24 mouse cellular contexts compared by ENCODE assay signal in genomic region chr7:73251187-73251740, GRCm38 (mm10).
DNase-seq lines count a peak whose midpoint lies in the region; ATAC-seq and TF ChIP-seq lines count a peak whose summit lies in the region.
"Had no signal": no experiment of that assay in that cellular context is flagged by ENCODE, and none has a peak within 500 bp of the region (broad histone marks: within the 10 kb centered on the region; RNA-seq: fewer than 3 reads in every experiment).

No protein-coding gene starts in this region.

- H3K27ac ChIP-seq in kidney, adult 2 months (ENCODE audit: insufficient read depth, low read depth, low read length), result no peak overlapping the region
- H3K27ac ChIP-seq in kidney, embryonic 14.5 days (ENCODE audit: low read depth, low read length), result no peak overlapping the region
- no peak overlapping the region for H3K27ac ChIP-seq in kidney, postnatal 0 days
- no peak overlapping the region for H3K27ac ChIP-seq in lung, embryonic 14.5 days (ENCODE audit: low read depth)
- H3K27ac ChIP-seq: embryonic facial prominence, embryonic 13.5 days; gastrocnemius, adult 2 months; hindbrain, embryonic 12.5 days; hindbrain, embryonic 15.5 days had no signal

- TF ChIP-seq CTCF in kidney, adult 2 months (conservative IDR thresholded peaks at IDR 0.05; ENCODE audit: insufficient read depth, insufficient read length, low read depth, low read length), result no peak
- TF ChIP-seq CTCF in kidney, postnatal 0 days (IDR thresholded peaks at IDR 0.05; ENCODE audit: low read depth), result no peak
- TF ChIP-seq CTCF in lung, embryonic 14.5 days (IDR thresholded peaks at IDR 0.05; ENCODE audit: low read depth), result no peak
- no peak for TF ChIP-seq CTCF in Patski (IDR thresholded peaks at IDR 0.05)

- H3K9me3 ChIP-seq in kidney, embryonic 14.5 days (ENCODE audit: control insufficient read depth, low read length), result no peaks in the 10 kb centered on the region
- no peaks in the 10 kb centered on the region for H3K9me3 ChIP-seq in kidney, postnatal 0 days (replicated peaks; ENCODE audit: low read length)
- H3K9me3 ChIP-seq in lung, embryonic 14.5 days (ENCODE audit: low read depth, low read length), result no peaks in the 10 kb centered on the region
- H3K9me3 ChIP-seq: embryonic facial prominence, embryonic 13.5 days; hindbrain, embryonic 12.5 days; hindbrain, embryonic 15.5 days had no signal

- no peaks in the 10 kb centered on the region for H3K36me3 ChIP-seq in kidney, adult 2 months (ENCODE audit: control insufficient read depth, insufficient read depth, low read length)
- no peaks in the 10 kb centered on the region for H3K36me3 ChIP-seq in kidney, embryonic 14.5 days (ENCODE audit: control insufficient read depth, insufficient read depth, low read length)
- H3K36me3 ChIP-seq in kidney, postnatal 0 days (ENCODE audit: insufficient read depth, low read length), result no peaks in the 10 kb centered on the region
- H3K36me3 ChIP-seq in lung, embryonic 14.5 days (ENCODE audit: insufficient read depth), result no peaks in the 10 kb centered on the region
- H3K36me3 ChIP-seq: embryonic facial prominence, embryonic 13.5 days; G1E; hindbrain, embryonic 12.5 days; hindbrain, embryonic 15.5 days had no signal

- no peak overlapping the region for H3K9ac ChIP-seq in kidney, embryonic 14.5 days (ENCODE audit: low read depth, low read length)
- no peak overlapping the region for H3K9ac ChIP-seq in kidney, postnatal 0 days (ENCODE audit: low read depth, low read length)
- H3K9ac ChIP-seq in lung, embryonic 14.5 days, result no peak overlapping the region
- H3K9ac ChIP-seq: embryonic facial prominence, embryonic 13.5 days; forebrain, postnatal 0 days; hindbrain, embryonic 12.5 days; hindbrain, embryonic 15.5 days had no signal

- CTCF ChIA-PET in Patski (lab: Charles Lee), result interaction anchor here (0.7 to 1.8 kb wide), 5 partner anchors 8 to 110 kb away, joined by 3 to 4 read pairs (median 3); no protein-coding TSS in a partner anchor

- 47% methylated on average over 6 of the region's 6 CpGs for WGBS in kidney, adult 2 months
- WGBS in kidney, embryonic 14.5 days, result 70% methylated on average over 6 of the region's 6 CpGs
- WGBS in kidney, postnatal 0 days, result 68% methylated on average over 6 of the region's 6 CpGs
- WGBS in lung, embryonic 14.5 days, result 40% methylated on average over 6 of the region's 6 CpGs

- ATAC-seq in kidney, embryonic 14.5 days (ENCODE audit: low FRiP score, low TSS enrichment), result no peak
- no peak for ATAC-seq in kidney, postnatal 0 days (replicated peaks; ENCODE audit: low FRiP score, low read depth)
- no peak; the same call in 1 of the 2 replicates for ATAC-seq in lung, embryonic 14.5 days (ENCODE audit: insufficient read depth)
- peak; percentile 65 for ATAC-seq in Patski

- DNase-seq in kidney, adult 2 months, result peak; percentile 5
- peak; percentile 12 for DNase-seq in kidney, postnatal 0 days (ENCODE audit: low spot score)
- DNase-seq in kidney, adult 18-20 months, result no peak
- peak; percentile 61 for DNase-seq in lung, embryonic 14.5 days
- no peak for DNase-seq in lung, adult 18-20 months
- no peak for DNase-seq in Patski (ENCODE audit: low read depth, low spot score)
- DNase-seq: adrenal gland, adult 2 months; adrenal gland, postnatal 14 days; B cell, adult 2 months; cerebellum, adult 11 months; cerebellum, adult 2 months; cerebellum, adult 9-11 months; cerebellum, postnatal 25 days; forebrain, postnatal 0 days; gastrocnemius, adult 2 months; gastrocnemius, postnatal 14 days; heart, adult 11 months had no signal

- H3K27me3 ChIP-seq in kidney, adult 2 months (replicated peaks; ENCODE audit: control insufficient read depth, insufficient read depth, low read length), result no peaks in the 10 kb centered on the region
- no peaks in the 10 kb centered on the region for H3K27me3 ChIP-seq in kidney, embryonic 14.5 days (ENCODE audit: control insufficient read depth, insufficient read depth, low read length)
- H3K27me3 ChIP-seq in kidney, postnatal 0 days (ENCODE audit: insufficient read depth, low read length), result no peaks in the 10 kb centered on the region
- no peaks in the 10 kb centered on the region for H3K27me3 ChIP-seq in lung, embryonic 14.5 days (ENCODE audit: insufficient read depth, low read length)
- H3K27me3 ChIP-seq in Patski, result no peaks in the 10 kb centered on the region
- H3K27me3 ChIP-seq: CH12.LX; embryonic facial prominence, embryonic 13.5 days; hindbrain, embryonic 12.5 days; hindbrain, embryonic 15.5 days had no signal

- TF ChIP-seq POLR2A in kidney, adult 2 months (IDR thresholded peaks at IDR 0.05; ENCODE audit: low read depth, low read length), result no peak

- POLR2A ChIA-PET in Patski (lab: Charles Lee), result interaction anchor here (0.7 kb wide), 1 partner anchor 9 kb away, joined by 3 read pairs; no protein-coding TSS in a partner anchor

- in situ Hi-C loops in Patski (cut with MboI; ENCODE audit: low pct_unique_long_range_greater_than_20kb), result no loop called here

- H3K4me2 ChIP-seq in kidney, embryonic 14.5 days (replicated peaks; ENCODE audit: low read depth, low read length), result no peak overlapping the region
- H3K4me2 ChIP-seq in kidney, postnatal 0 days (ENCODE audit: low read length), result no peak overlapping the region
- H3K4me2 ChIP-seq in lung, embryonic 14.5 days, result no peak overlapping the region
- H3K4me2 ChIP-seq: embryonic facial prominence, embryonic 13.5 days; heart, embryonic 11.5 days; hindbrain, embryonic 12.5 days; hindbrain, embryonic 15.5 days had no signal

- H3K4me1 ChIP-seq in kidney, adult 2 months (ENCODE audit: control insufficient read depth, insufficient read depth, low read length), result no peaks in the 10 kb centered on the region
- no peaks in the 10 kb centered on the region for H3K4me1 ChIP-seq in kidney, embryonic 14.5 days (ENCODE audit: control insufficient read depth, insufficient read depth, low read length)
- no peaks in the 10 kb centered on the region for H3K4me1 ChIP-seq in kidney, postnatal 0 days (replicated peaks; ENCODE audit: insufficient read depth, low read length)
- 0 out of 2 replicates have a peak, but pooled peaks cover 5% of the 10 kb centered on the region for H3K4me1 ChIP-seq in lung, embryonic 14.5 days (ENCODE audit: insufficient read depth)
- H3K4me1 ChIP-seq: hindbrain, embryonic 15.5 days had no signal

- H3K4me3 ChIP-seq in kidney, adult 2 months (ENCODE audit: insufficient read depth, low read depth, low read length), result no peak overlapping the region
- H3K4me3 ChIP-seq in kidney, embryonic 14.5 days (ENCODE audit: low read length), result no peak overlapping the region
- no peak overlapping the region for H3K4me3 ChIP-seq in kidney, postnatal 0 days (replicated peaks; ENCODE audit: low read depth, low read length)
- H3K4me3 ChIP-seq in lung, embryonic 14.5 days (ENCODE audit: low read depth, low read length), result no peak overlapping the region
- H3K4me3 ChIP-seq: embryonic facial prominence, embryonic 13.5 days; gastrocnemius, adult 2 months; hindbrain, embryonic 12.5 days; hindbrain, embryonic 15.5 days had no signal

Comparison
In these comparisons a context has a peak if more than half of its experiments do, and no peak if none do; other contexts are left out.
1. DNase-seq: peak in kidney, adult 2 months (single experiment), kidney, postnatal 0 days (single experiment) and lung, embryonic 14.5 days (single experiment); none in kidney, adult 18-20 months (single experiment), lung, adult 18-20 months (0 of 2) and Patski (single experiment).